Mouse (Mus musculus) CH12.LX (cell line): ENCODE data around the gene Atg5.

Source experiments
- POLR2A ChIP-seq: IDR thresholded peaks from 2 replicates; pipeline ENCODE4 v1.6.1; 2011; ENCODE audit warnings: low read depth, mild to moderate bottlenecking, improper control_type of control experiment, low read length
- ZMIZ1 ChIP-seq: IDR thresholded peaks from 2 replicates; pipeline ENCODE4 v1.6.1; 2012; ENCODE audit warnings: low read depth, mild to moderate bottlenecking, inconsistent platforms, low read length, improper control_type of control experiment

GRCm38 (mm10) chr10:44370666-44371065 is 102.5 kb downstream of the Atg5 start:
- no peak for TF ChIP-seq ZMIZ1
- no peak for TF ChIP-seq POLR2A
